Mouse (Mus musculus): ENCODE data around the gene Gm8232.
"Not testable (repeated sequence)": the region's sequence is repeated elsewhere in the genome, so short reads cannot be mapped to it uniquely, and the experiment has no call there.

Gene Gm8232

GRCm38 (mm10) chr14:44433335-44433734 lies at the start of gene Gm8232:
Gm8232 (plus strand) TSS chr14:44433635.
- DNase-seq (ENCODE audit: low read depth, low spot score) = not testable (repeated sequence)

GRCm38 (mm10) chr14:44384233-44384632 lies 49.2 kb upstream of the Gm8232 start:
- DNase-seq (ENCODE audit: low read depth, low spot score) = not testable (repeated sequence)

- not testable (repeated sequence) for DNase-seq (ENCODE audit: low read depth, low spot score)
Observed at GRCm38 (mm10) chr14:44410588-44410987, 22.8 kb upstream of the Gm8232 start, which contains the start of gene Gm3371. Gm3371 (minus strand) TSS chr14:44410688.

All from CD4-positive, CD25-positive, alpha-beta regulatory T cell, adult 2 months (primary cell).